Mouse (Mus musculus) lung, embryonic 16.5 days (tissue): ENCODE data around the gene Nup210l. TPM values are rescaled to one million over a fixed set of nuclear protein-coding genes. Genes with fewer than 3 reads are reported as not detected.

Source experiments
- ATAC-seq: fragments of 200-750 bp; cut with Nextera tagmentation; 2 replicates; pipeline ENCODE4 v1.8.0; 2017; ENCODE audit warnings: low read depth, mild to moderate bottlenecking, moderate library complexity
- H3K27ac ChIP-seq: fragments of 300-500 bp; sonication (generic); 2 replicates; pipeline ENCODE4 v1.5.1; 2014; ENCODE audit warnings: mild to moderate bottlenecking, control low read depth, low read length
- H3K27me3 ChIP-seq: fragments of 300-500 bp; sonication (generic); 2 replicates; pipeline ENCODE4 v1.6.1; 2014; ENCODE audit warnings: low read depth, low read length, mixed read lengths; ENCODE audit not compliant: control insufficient read depth, insufficient read depth
- H3K36me3 ChIP-seq: fragments of 300-500 bp; sonication (generic); 2 replicates; pipeline ENCODE4 v1.6.1; 2014; ENCODE audit warnings: low read length; ENCODE audit not compliant: control insufficient read depth, insufficient read depth
- H3K4me1 ChIP-seq: fragments of 300-500 bp; sonication (generic); replicated peaks from 2 replicates; pipeline ENCODE4 v1.6.1; 2014; ENCODE audit warnings: low read length, mixed read lengths; ENCODE audit not compliant: control insufficient read depth, insufficient read depth
- H3K4me2 ChIP-seq: fragments of 300-500 bp; sonication (generic); 2 replicates; pipeline ENCODE4 v1.6.1; 2014; ENCODE audit warnings: low read depth, low read length, control low read depth
- H3K4me3 ChIP-seq: fragments of 300-500 bp; sonication (generic); 2 replicates; pipeline ENCODE4 v1.5.1; 2014; ENCODE audit warnings: mild to moderate bottlenecking, low read length, control low read depth
- H3K9ac ChIP-seq: fragments of 300-500 bp; sonication (generic); 2 replicates; pipeline ENCODE4 v1.6.1; 2014; ENCODE audit warnings: low read length, control low read depth
- H3K9me3 ChIP-seq: fragments of 300-500 bp; sonication (generic); 2 replicates; pipeline ENCODE4 v1.6.1; 2016; ENCODE audit warnings: low read length; ENCODE audit not compliant: control insufficient read depth
- WGBS: fragments of 180-500 bp; shearing (Covaris S2); extraction: QIAGEN DNeasy Blood & Tissue Kit; methylation state at CpG from one replicate; pipeline ENCODE4 v1.1.7; 2014; 5-methylcytosine and 5-hydroxymethylcytosine counted together
- polyA plus RNA-seq: library from polyadenylated mRNA; unstranded; fragments of >200 nt; fragmentation: Nextera tagmentation; extraction: Ambion mirVana; gene quantifications from 2 replicates; pipeline ENCODE4 v1.2.1, GENCODE M21; 2015

Nup210l gene
- 0.41 and 0.44 TPM in 2 replicates for polyA plus RNA-seq

DNA sequence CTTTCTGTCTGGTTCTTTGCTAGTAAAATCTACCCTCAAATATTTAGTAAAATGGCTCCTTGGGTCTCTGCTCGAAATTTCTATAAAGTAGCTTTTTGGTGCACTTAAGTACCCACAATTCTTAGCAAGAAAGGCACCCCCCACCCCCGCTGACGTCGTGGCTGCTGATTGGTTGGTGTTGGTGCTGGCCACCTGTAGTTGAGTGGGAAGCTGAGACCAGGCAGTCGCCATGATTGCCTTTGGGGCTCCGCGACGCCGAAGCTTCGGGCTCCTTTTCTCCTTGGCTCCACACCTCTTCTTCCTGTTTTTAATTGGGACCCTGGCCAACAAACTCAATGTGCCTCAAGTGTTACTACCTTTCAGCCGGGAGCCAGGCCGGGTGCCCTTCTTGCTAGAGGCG is at the start of gene Nup210l:
Nup210l (plus strand) TSS at position 195 of the 400 bp plus-strand sequence.
- Histone ChIP-seq H3K36me3 (peaks cover 13% of the 10 kb centered on the region), H3K4me2 (no peak within 1 kb of the TSS), H3K9ac (no peak within 1 kb of the TSS), H3K4me3 (no peak within 1 kb of the TSS), H3K4me1 (no peaks in the 10 kb centered on the region), H3K9me3 (no peaks in the 10 kb centered on the region), H3K27ac (no peak within 1 kb of the TSS), H3K27me3 (no peaks in the 10 kb centered on the region)
- ATAC-seq = no peak
- WGBS = 78% methylated on average over 13 of the region's 13 CpGs

DNA sequence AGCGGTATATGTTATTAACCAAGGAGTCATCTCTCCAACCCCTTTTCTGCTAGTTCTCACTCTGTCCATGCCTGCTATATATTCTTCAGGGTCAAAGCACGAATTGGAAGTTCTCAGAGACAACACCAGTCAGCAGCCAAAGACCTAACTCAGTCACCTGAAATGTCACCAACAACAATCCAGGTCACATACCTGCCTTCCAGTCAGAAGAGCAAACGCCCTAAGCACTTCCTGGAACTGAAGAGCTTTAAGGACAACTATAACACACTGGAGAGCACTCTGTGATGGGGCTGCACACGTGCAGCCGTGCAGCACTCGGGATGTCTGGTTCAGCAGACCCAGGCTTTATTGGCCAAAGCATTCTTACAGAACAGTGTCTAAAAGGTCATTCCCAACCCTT is 42.4 kb upstream of the Nup210l start:
- ATAC-seq = no peak

DNA sequence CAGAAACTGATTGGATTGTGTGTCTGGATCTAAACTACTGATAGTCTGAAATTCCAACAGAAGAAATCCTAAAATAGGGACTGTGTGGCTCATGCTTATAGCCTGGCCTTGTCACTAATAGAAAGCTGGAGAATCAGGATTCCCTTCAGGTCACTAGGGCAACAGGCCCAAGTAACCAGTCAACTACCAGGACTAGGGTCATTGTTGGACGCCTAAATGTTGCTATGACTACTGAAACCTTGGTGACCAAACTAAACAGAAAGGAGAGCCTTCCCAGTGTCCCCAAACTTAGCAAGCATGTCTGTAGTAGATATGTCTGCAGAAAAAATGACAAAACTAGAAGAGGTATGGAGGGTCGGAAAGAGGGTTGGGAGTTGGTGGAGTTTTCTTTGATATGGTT is 41.4 kb upstream of the Nup210l start:
- no peak for ATAC-seq
- 70% methylated on average over 2 of the region's 2 CpGs for WGBS
- Histone ChIP-seq H3K4me1 (no peaks in the 10 kb centered on the region), H3K9me3 (no peaks in the 10 kb centered on the region), H3K4me2 (no peak overlapping the region), H3K9ac (no peak overlapping the region), H3K36me3 (peaks cover 24% of the 10 kb centered on the region), H3K4me3 (no peak overlapping the region), H3K27me3 (no peaks in the 10 kb centered on the region), H3K27ac (no peak overlapping the region)

More for the DNA sequence above, 42.4 kb upstream of the Nup210l start:
- Histone ChIP-seq H3K9ac (no peak overlapping the region), H3K27me3 (no peaks in the 10 kb centered on the region), H3K4me2 (no peak overlapping the region), H3K27ac (no peak overlapping the region), H3K9me3 (no peaks in the 10 kb centered on the region), H3K4me1 (no peaks in the 10 kb centered on the region), H3K36me3 (peaks cover 24% of the 10 kb centered on the region), H3K4me3 (no peak overlapping the region)
- WGBS = 76% methylated on average over 6 of the region's 6 CpGs

DNA sequence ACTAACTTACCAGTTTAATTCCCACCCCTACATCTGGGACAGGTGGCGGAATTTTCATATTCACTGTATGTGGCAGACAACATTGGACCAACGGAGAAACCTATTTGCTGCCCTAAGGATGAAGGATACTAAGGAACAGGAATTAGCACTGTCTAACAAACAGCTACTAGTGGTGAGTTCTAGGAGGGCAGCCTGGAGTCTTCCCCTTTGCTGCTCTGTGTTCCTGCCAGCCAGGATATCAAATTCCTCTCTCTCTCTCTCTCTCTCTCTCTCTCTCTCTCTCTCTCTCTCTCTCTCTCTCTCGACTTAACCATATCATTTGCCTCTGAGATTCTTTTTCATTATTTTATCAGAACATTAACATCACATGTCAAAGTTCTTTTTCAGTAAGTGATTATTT is 39.5 kb upstream of the Nup210l start:
- no peaks in the 10 kb centered on the region for H3K9me3 ChIP-seq
- H3K4me3 ChIP-seq = no peak overlapping the region
- no peaks in the 10 kb centered on the region for H3K27me3 ChIP-seq
- H3K27ac ChIP-seq = no peak overlapping the region
- 74% methylated on average over 3 of the region's 3 CpGs for WGBS
- no peaks in the 10 kb centered on the region for H3K4me1 ChIP-seq
- peaks cover 18% of the 10 kb centered on the region for H3K36me3 ChIP-seq
- H3K9ac ChIP-seq = no peak overlapping the region
- no peak for ATAC-seq
- H3K4me2 ChIP-seq = no peak overlapping the region

DNA sequence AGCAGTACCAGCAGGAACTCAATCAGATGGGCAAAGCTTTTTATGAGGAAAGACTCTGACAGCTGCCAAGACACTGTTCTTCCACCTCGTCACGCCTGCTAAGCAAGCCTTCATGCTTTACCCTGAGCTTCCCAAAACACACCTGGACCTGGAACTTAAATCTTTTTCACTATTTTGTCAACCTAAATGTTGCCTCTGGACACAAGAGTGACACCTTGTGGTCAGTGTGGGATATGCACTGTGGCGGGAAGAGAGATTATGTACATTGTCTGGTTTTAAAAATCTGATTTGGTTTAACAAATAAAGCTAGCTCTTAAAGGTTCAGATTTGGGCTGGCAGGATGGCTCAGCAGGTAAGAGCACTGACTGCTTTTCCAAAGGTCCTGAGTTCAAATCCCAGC is 38.4 kb upstream of the Nup210l start:
- WGBS = 49% methylated on average over 3 of the region's 3 CpGs
- Histone ChIP-seq H3K9me3 (no peaks in the 10 kb centered on the region), H3K4me1 (no peaks in the 10 kb centered on the region), H3K9ac (no peak overlapping the region), H3K4me2 (no peak overlapping the region), H3K36me3 (peaks cover 14% of the 10 kb centered on the region), H3K27ac (no peak overlapping the region), H3K4me3 (no peak overlapping the region), H3K27me3 (no peaks in the 10 kb centered on the region)
- ATAC-seq = no peak

DNA sequence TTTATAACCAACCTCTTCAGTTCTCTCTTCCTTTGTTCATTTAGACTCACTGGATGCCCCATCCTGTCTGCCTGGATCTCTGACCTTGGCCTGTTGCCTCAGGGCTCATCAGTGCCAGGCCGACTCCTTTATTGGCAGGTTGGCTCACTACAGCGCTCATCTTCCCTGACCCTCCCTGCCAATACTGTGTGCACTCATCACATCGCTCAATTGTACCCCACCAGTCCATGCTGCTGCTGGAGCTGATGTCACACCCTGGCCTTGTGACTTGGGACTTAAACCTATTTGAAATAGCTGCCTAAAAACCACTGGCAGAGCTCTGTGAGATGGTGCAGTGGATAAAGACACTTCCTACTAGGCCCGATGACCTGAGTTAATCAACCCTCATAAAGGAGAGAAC is 36.1 kb upstream of the Nup210l start:
- Histone ChIP-seq H3K27ac (no peak overlapping the region), H3K9me3 (no peaks in the 10 kb centered on the region)
- 85% methylated on average over 4 of the region's 4 CpGs for WGBS

DNA sequence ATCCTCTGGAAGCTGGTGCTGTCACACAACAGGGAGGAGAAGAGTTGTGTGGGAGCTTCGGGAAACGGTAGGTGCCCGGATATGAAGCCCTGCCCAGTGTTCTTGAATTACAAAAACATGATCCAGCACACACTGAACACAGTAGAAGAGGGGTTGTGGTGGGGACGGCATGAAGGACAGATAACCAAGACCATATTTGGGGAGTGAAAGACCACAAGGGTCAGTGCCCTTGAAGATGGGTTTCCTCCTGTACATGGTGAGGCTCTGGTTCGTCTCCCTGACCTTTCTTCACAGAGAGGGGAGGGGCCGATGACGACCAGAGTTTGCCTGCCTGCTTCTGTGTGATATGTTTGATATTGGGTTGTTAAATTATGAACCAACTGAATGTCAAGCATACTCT is 34.2 kb upstream of the Nup210l start:
- Histone ChIP-seq H3K4me2 (no peak overlapping the region), H3K9ac (no peak overlapping the region), H3K9me3 (no peaks in the 10 kb centered on the region), H3K27ac (no peak overlapping the region), H3K27me3 (no peaks in the 10 kb centered on the region), H3K4me3 (no peak overlapping the region), H3K4me1 (no peaks in the 10 kb centered on the region), H3K36me3 (no peaks in the 10 kb centered on the region)
- no peak for ATAC-seq
- 66% methylated on average over 7 of the region's 7 CpGs for WGBS

More for the DNA sequence above, 36.1 kb upstream of the Nup210l start:
- Histone ChIP-seq H3K4me1 (no peaks in the 10 kb centered on the region), H3K36me3 (peaks cover 4% of the 10 kb centered on the region; the same call in 1 of the 2 replicates), H3K4me3 (no peak overlapping the region), H3K27me3 (no peaks in the 10 kb centered on the region), H3K4me2 (no peak overlapping the region), H3K9ac (no peak overlapping the region)
- no peak for ATAC-seq

DNA sequence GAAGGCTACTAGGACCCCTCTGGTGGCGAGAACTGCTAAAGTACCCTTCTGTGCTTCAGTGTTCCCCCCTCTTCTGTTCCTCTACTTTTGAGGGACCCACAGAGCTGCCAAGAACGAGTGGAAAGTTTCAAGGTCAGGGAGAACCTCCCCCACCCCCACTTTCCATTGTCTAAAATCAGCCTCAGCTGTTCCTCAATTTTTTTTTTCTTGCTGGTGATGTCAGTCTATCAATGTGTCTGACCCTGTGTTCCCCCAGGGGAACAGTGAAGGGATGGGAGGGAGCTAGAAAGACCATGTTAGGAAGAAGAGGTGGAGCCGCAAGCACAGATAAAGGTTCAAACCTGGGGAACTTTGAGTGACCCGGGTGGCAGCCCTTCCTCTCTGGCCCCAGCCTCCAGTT is 31.6 kb upstream of the Nup210l start, which contains the start of gene Tpm3:
Tpm3 (plus strand) TSS at position 356 of the 400 bp plus-strand sequence.
- Histone ChIP-seq H3K9ac (no peak within 1 kb of the TSS), H3K27ac (no peak within 1 kb of the TSS), H3K27me3 (no peaks in the 10 kb centered on the region), H3K4me1 (peaks cover 3% of the 10 kb centered on the region; the same call in 1 of the 2 replicates), H3K36me3 (no peaks in the 10 kb centered on the region), H3K4me2 (no peak within 1 kb of the TSS), H3K9me3 (no peaks in the 10 kb centered on the region), H3K4me3 (no peak within 1 kb of the TSS)
- ATAC-seq = no peak
- 61% methylated on average over 4 of the region's 4 CpGs for WGBS

DNA sequence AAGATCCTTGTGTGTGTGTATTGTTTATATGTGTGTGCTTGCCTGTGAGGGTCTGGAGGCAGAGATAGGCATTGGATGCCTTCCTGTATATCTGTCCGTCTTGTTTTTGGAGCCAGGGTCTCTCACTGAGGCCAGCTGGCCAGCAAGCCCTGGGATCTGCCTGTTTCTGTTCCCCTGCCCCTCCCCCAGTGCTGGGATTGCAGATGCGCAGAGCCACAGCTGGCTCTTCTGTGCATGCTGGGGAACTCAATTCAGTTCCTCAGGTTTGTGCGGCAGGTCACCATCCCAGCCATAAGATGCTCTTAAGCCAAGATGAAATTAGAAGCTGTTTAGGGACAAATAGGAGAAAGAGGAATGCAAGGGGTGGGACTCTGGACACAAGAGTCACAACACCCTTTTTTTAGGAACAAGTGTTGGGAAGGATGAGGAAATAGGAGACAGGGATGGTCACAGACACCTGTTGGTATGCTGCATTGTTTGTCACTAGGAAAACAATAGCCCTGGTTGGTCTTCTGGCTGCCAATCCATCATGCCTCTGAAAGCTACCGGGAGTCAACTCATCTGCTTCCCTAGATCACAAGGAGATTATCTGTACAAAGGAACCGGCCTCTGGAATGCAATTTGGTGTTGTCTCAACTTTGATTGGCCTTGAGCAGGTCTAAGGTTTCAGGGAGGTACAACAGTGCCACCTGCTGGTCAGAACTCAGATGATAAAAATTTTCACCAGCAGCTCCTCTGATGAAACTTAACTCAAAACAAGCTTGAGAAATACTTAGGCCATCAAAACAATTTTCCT is 26.8 kb upstream of the Nup210l start:
- ATAC-seq = no peak
- Histone ChIP-seq H3K9me3 (no peaks in the 10 kb centered on the region), H3K4me2 (no peak overlapping the region), H3K27me3 (no peaks in the 10 kb centered on the region), H3K9ac (peak overlapping the region; percentile 31; the same call in 1 of the 2 replicates), H3K27ac (no peak overlapping the region), H3K4me3 (no peak overlapping the region), H3K36me3 (no peaks in the 10 kb centered on the region), H3K4me1 (peaks cover 16% of the 10 kb centered on the region)
- WGBS = 11% methylated on average over 5 of the region's 5 CpGs
